ENCODE assay signal across 8 mouse cellular contexts in the genomic region with DNA sequence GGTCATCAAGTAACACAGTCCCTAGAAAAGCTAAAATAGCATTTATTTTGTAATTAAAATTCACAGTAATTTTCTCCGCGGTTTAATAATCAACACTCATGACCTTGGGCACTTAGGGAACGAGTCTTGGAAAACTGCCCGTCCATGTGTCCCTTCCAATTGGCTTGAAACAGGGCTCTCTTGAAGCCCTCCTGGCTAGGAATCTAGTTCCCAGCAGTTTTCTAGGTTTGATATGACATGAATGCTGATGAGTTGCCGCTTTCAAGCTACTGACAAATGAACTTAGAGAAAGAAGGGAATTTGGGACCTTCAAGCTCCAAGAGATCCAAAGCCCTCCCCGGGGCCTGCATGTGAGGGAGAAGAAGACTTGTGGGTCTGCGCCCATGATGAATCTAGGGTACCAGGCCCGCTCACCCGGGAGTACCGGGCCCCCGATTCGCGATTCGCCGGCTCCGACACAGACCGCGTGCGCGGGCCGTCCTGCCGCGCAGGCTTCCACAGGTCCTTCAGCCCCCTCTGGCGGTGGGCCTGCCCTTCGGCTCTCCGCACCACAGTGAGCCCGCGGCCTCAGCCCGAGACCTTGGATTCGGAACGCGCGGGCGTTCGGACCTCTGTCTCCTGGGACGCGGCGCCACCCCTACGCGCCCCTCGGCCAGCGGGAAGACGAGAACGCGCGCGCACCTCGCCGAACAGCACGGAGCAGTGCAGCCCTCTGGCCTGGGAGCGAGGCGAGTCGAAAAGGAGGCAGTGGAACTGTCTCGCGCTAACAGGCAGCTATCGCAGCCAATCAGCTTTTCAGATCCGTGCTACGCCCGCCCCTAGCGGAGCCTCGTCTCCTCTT. TPM values are rescaled to one million over a fixed set of nuclear protein-coding genes. Genes with fewer than 3 reads are reported as not detected.
DNase-seq lines count a peak whose midpoint lies in the region; ATAC-seq and TF ChIP-seq lines count a peak whose summit lies in the region.

A gene (plus strand): TSS at position 531 of the 841 bp plus-strand sequence.
A gene (minus strand): TSS at position 776 of the 841 bp plus-strand sequence.

- no peaks in the 10 kb centered on the region for H3K36me3 ChIP-seq in hindbrain, embryonic 10.5 days
- no peaks in the 10 kb centered on the region for H3K36me3 ChIP-seq in lung, embryonic 15.5 days

- peak within 1 kb of the TSS; percentile 74 for H3K4me2 ChIP-seq in lung, embryonic 15.5 days

- WGBS in hindbrain, embryonic 10.5 days = 4% methylated on average over 61 of the region's 61 CpGs
- 2% methylated on average over 61 of the region's 61 CpGs for WGBS in lung, embryonic 15.5 days
- WGBS in olfactory bulb, adult 2 months = 2% methylated on average over 61 of the region's 61 CpGs

- no peaks in the 10 kb centered on the region for H3K9me3 ChIP-seq in hindbrain, embryonic 10.5 days
- H3K9me3 ChIP-seq in lung, embryonic 15.5 days = no peaks in the 10 kb centered on the region

- H3K4me3 ChIP-seq in hindbrain, embryonic 10.5 days = peak within 1 kb of the TSS; percentile 77
- peak within 1 kb of the TSS; percentile 64 for H3K4me3 ChIP-seq in lung, embryonic 15.5 days
- peak within 1 kb of the TSS; percentile 67 for H3K4me3 ChIP-seq in olfactory bulb, adult 2 months (ENCODE audit: insufficient read depth, low read depth, low read length)

- peak within 1 kb of the TSS; percentile 96 for H3K27ac ChIP-seq in hindbrain, embryonic 10.5 days
- H3K27ac ChIP-seq in lung, embryonic 15.5 days = peak within 1 kb of the TSS; percentile 87
- H3K27ac ChIP-seq in olfactory bulb, adult 2 months (ENCODE audit: insufficient read depth, low read depth, low read length) = peak within 1 kb of the TSS; percentile 91

- peak; percentile 70; the same call in 1 of the 2 replicates for TF ChIP-seq POLR2A in olfactory bulb, adult 2 months (IDR thresholded peaks at IDR 0.05; ENCODE audit: insufficient read depth, low read depth, low read length)

- peaks cover 7% of the 10 kb centered on the region; the same call in 1 of the 2 replicates for H3K4me1 ChIP-seq in hindbrain, embryonic 10.5 days (replicated peaks)
- H3K4me1 ChIP-seq in lung, embryonic 15.5 days = 0 out of 2 replicates have a peak, but pooled peaks cover 5% of the 10 kb centered on the region
- no peaks in the 10 kb centered on the region for H3K4me1 ChIP-seq in olfactory bulb, adult 2 months (ENCODE audit: control insufficient read depth, insufficient read depth, low read length)

- TF ChIP-seq CTCF in olfactory bulb, adult 2 months (IDR thresholded peaks at IDR 0.05; ENCODE audit: insufficient read depth, low read depth, low read length) = peak; percentile 97

- DNase-seq in NIH3T3 (ENCODE audit: low read depth) = peak; percentile 93
- peak; percentile 97 for DNase-seq in cerebellum, adult 9-11 months
- DNase-seq in frontal cortex, adult 2 months (ENCODE audit: extremely low spot score in 1 of 2, low spot score in 1 of 2) = peak; percentile 90 to 99
- peak; percentile 97 for DNase-seq in hindbrain, embryonic 10.5 days (ENCODE audit: low spot score)
- DNase-seq in layer of hippocampus, adult 9-10 months (ENCODE audit: low spot score) = peak; percentile 97
- peak; percentile 87 to 94 for DNase-seq in thymus, adult 18-20 months

- no peaks in the 10 kb centered on the region for H3K27me3 ChIP-seq in hindbrain, embryonic 10.5 days (ENCODE audit: insufficient read depth, poor library complexity, severe bottlenecking)
- H3K27me3 ChIP-seq in lung, embryonic 15.5 days = no peaks in the 10 kb centered on the region

- H3K9ac ChIP-seq in lung, embryonic 15.5 days = peak within 1 kb of the TSS; percentile 76

- peak; percentile 98 for ATAC-seq in lung, embryonic 15.5 days (ENCODE audit: borderline replicate concordance, extremely low read depth, low FRiP score, low TSS enrichment)

RNA-seq across cellular contexts. Expression of the first gene that starts in this region (rescaled TPM):
- 12.0 and 14.4 TPM in 2 replicates for polyA plus RNA-seq in frontal cortex, adult 2 months (2012; rRNA removed)
- 2.4 and 3.0 TPM in 2 replicates for polyA plus RNA-seq in hindbrain, embryonic 10.5 days (2016; fragmentation: Nextera tagmentation; extraction: Ambion mirVana)
- polyA plus RNA-seq in lung, embryonic 15.5 days (2015; fragmentation: Nextera tagmentation; extraction: Ambion mirVana) = 1.7 and 1.8 TPM in 2 replicates
- polyA plus RNA-seq in olfactory bulb, adult 2 months (2012; ENCODE audit: insufficient read depth, insufficient read length, low replicate concordance, missing spikeins) = not detected in 2 replicates

RNA-seq across cellular contexts. Expression of the second gene that starts in this region (rescaled TPM):
- polyA plus RNA-seq in frontal cortex, adult 2 months (2012; rRNA removed) = 7.3 and 8.5 TPM in 2 replicates
- polyA plus RNA-seq in hindbrain, embryonic 10.5 days (2016; fragmentation: Nextera tagmentation; extraction: Ambion mirVana) = 1.1 and 3.0 TPM in 2 replicates
- 1.5 and 2.5 TPM in 2 replicates for polyA plus RNA-seq in lung, embryonic 15.5 days (2015; fragmentation: Nextera tagmentation; extraction: Ambion mirVana)
- not detected in 2 replicates for polyA plus RNA-seq in olfactory bulb, adult 2 months (2012; ENCODE audit: insufficient read depth, insufficient read length, low replicate concordance, missing spikeins)

Comparison
In these comparisons a context has a peak if more than half of its experiments do, and no peak if none do; other contexts are left out.
1. Peak in every context shown above with its lines: DNase-seq, ATAC-seq, H3K4me3 ChIP-seq and H3K27ac ChIP-seq.